Mouse (Mus musculus) heart, postnatal 0 days (tissue): ENCODE results near the gene Cpa4.

Experiments used
- CTCF ChIP-seq: IDR thresholded peaks from 2 replicates; pipeline ENCODE4 v1.5.1; 2016; ENCODE audit warnings: antibody characterized with exemption, control low read depth, low read depth
- EP300 ChIP-seq: IDR thresholded peaks from 2 replicates; pipeline ENCODE4 v1.6.1; 2016; ENCODE audit warnings: antibody characterized with exemption, low read depth

DNA sequence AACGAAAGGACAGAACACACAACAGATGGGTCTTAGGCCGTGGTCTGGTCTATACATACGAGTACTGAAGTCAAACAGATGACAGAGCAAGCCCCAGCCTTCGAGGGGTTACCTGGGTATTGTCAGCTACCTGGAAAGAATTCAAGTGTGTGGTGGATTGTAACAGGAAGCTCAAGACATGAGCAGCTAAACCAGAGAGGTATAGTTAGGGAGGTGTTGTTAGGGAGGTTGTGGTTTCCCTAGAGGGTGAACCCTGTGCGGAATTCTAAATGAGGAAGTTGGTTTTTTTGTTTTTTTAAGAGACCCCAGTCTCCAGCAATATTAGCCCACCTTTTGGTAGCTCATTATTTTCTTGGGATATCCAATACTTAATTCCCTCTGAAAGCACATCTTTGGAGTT lies 37.5 kb downstream of the Cpa4 start:
- TF ChIP-seq CTCF (no peak), EP300 (no peak)
